Mouse (Mus musculus) hematopoietic stem cell, adult 5-6 weeks (primary cell): ENCODE data around the gene Apln. TPM values are rescaled to one million over a fixed set of nuclear protein-coding genes. Genes with fewer than 3 reads are reported as not detected.

Experiments used
- ATAC-seq, 2 experiments: fragments of 125-278 bp in 1 of 2; replicated peaks in 1 of 2; 2 replicates each; pipeline ENCODE4 v1.8.0; 2016 to 2017; ENCODE audit warnings: inconsistent platforms in 2 of 2, mild to moderate bottlenecking in 2 of 2, moderate number of reproducible peaks in 2 of 2, low read depth in 1 of 2, moderate TSS enrichment in 1 of 2; ENCODE audit not compliant: low FRiP score in 2 of 2, poor library complexity in 2 of 2, severe bottlenecking in 2 of 2, insufficient read depth in 1 of 2, low TSS enrichment in 1 of 2
- total RNA-seq: library from RNA; stranded (forward); fragments of 172-1452, 232-1000 nt; gene quantifications from 2 replicates; pipeline ENCODE4 v1.2.3, GENCODE M21; 2017

Apln gene
- total RNA-seq: 1.1 and 1.3 TPM in 2 replicates

DNA sequence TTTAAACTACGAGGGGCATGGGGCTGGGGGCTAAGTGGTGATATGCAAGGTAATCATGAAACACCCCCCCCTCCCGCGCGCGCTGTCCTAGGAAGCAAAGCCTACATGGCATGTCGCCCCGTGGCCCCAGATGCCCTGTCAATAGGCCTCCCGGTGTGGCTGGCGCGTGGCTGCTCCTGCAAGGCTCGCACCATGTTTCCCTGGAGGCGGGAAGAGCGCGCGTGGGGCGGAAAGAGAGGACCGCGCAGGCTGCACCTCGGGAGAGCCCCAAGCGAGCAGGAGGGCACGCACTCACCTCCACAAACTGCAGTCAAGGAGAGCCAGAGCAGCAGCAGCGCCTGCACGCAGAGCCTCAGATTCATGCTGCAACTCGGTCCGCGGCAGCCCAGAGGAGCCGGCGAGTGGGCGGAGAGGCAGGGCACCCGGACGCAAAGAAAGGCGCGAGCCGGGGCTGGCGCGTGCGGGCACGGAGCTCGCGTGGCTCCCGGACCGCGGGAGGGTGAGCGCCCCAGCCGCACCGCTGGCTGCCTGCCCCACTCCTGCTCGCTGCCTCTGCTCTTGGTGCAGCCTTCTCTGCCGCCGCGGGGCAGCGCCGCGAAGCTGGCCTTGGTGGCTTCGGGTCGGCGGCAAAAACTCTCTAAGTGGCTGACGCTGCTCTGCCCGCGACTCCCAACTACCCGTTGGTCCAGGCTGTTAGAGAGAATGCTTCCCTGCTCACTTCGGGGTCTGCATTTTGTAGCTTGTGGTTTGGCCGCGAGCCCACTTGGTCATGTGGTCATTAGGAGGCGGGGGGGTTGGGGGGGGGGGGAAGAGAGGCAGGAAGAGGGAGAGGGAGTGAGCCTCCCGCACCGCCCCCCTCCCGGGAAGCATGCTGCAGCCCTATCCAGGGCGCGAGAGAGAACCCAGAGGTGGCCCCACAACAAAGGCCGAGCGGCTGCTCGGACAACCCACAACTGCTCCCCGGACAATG is at the start of gene Apln:
Gene Apln (minus strand): TSS at position 710 of the 970 bp plus-strand sequence.
- peak in 1 of 2 experiments; percentile 53; a peak in 1 of 4 replicates for ATAC-seq

DNA sequence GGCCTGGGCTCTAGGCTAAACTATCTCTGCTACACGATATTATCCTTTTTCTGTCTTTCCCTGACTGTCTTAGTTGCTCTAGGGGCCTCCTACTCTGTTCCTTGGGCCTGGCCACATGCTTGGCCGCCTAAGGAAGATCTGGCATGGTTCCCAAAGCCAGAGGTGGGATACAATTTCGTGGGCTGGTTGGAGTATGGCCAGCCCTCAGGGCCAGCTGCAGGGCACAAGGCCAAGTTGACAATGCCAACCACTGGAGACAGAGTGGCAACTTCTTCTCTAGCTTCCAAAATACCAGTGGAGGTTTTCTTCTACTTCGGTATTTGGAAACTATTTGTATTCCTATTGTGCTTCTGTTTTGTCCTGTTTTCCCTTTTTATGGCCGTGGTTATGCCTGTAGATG is 47.7 kb upstream of the Apln start:
- no peak for ATAC-seq

DNA sequence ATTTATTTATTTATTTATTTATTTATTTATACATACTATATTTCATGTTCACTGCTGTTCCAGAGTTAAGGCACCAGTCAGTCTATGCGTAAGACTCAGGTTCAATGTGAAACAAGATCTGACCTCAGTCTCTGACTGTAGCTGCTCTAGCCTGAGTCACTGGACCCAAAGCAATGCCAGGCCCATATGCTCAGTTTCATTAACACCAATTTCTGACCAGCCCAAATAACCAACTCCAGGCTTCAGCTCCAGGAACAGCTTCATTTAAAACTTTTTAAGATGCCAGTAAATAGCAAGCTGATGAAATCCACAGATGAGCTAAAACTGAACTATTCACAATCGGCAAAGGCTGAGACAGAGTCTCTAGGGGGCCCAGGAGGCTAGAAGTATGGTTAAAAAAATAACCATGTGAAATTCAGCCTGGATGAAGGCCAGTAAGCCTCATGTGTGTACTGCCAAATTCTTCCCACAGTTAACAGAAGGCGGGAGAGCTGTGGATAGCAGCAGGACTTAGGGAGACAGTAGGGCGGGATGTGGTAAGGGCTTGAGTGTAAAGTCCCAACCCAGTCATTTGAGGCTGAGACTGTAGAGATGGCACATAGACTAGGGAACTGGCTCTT is 42.3 kb upstream of the Apln start:
- ATAC-seq: no peak

DNA sequence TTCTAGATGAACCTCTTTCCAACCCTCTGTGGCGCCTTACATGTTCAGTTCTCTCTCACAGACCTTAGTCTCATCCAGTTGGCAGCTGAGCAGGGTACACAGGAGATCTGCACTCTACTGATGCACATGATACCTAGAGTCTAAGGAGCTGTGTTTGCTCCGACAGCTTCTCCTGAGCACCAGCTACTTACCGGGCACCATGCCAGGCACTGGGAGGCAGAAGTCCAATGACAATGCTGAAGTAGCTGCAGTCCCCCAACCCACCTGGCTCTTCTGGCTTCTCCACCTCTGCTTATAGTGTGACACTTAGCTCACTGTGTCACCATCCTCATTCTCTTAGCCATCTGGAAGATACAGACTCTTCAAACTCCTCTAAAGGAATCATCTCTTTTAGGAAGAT is 40.0 kb upstream of the Apln start:
- ATAC-seq: no peak

DNA sequence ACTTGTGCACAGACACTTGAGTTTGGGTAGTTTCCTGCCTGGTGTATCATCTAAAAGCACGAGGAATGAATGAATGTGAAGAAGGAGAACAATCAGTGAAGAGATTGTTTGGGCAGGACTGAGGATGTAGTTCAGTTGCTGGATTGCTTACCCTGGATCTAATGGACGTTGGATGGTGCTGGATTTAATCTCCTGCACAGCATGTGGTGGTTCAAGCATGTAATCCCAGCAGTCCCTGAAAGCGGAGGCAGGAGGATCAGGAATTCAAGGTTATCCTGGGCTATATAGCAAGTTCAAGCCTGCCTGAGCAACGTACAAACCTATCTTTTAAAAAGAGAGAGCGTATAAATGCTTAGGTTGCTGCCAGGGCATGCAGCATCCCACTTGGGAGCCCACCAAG is 37.7 kb upstream of the Apln start:
- no peak for ATAC-seq

DNA sequence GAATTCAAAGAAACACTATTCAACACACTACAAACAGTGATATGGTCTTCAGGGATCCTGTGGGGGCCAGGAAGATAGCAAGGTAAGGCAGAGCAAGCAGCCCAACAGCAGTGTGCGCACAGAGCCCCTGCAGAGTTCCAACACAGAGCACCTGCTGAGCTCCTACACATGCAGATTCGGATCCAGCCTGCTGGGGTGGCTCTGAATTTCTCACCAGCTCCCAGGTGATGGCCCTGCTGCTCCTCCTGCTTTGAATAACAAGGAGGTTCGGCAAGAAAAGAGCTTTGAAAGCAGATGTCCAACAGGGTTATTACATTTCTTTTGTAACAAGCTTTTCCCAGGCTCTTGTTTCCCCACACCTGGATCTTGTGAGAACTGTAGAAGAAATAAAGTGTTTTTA is 37.3 kb upstream of the Apln start:
- ATAC-seq: no peak

DNA sequence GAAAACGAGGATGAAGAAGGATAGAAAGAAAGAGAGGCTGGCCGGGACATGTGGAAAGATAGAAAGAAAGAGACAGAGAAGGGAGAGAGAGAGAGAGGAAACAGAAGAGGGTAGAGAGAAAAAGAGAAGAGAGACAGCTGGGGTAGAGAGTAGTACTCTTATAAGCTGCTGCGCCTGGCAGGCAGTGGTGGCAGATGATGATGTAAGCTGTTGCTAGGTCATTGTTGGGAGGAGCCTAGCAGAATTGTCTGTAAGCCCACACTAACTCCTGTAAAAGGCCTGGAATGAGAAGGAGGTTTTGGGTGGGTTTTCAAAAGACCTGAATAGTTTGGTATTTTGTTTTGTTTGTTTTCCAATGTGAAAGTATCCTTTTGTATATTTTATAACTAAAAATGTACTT is 32.2 kb upstream of the Apln start:
- ATAC-seq: no peak

DNA sequence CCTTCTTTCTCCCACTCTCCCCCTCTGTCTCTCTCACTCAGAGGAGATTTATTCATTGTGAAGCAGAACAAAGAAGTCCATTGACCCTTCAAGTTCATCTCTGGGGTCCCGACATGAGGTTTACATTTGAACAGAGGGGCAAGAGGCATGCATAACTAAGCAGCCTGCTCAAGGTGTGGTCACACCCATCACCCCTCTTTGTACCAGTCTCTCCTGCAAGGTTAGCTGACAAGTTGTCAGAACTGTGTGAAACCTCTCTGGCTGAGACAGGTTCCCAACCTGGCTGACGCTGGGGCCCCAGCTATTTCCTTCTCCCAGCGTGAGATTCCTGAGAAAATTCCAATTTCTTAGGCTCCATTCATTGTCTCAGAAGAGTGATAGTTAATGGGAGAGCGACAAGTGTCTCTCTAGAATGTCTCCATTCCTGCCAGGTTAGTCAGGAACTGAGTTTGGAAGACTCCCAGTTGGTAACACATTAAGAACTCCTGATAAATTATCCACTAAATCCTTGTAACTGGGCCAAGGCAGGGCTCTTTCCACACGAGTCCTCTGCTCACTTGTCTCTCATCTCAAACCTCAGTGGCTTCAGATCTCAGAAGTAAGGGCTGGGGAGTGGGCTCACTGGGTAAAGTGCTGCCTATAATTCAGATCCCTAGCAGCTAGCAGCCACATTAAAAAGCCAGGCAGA is 29.7 kb upstream of the Apln start:
- ATAC-seq: no peak

DNA sequence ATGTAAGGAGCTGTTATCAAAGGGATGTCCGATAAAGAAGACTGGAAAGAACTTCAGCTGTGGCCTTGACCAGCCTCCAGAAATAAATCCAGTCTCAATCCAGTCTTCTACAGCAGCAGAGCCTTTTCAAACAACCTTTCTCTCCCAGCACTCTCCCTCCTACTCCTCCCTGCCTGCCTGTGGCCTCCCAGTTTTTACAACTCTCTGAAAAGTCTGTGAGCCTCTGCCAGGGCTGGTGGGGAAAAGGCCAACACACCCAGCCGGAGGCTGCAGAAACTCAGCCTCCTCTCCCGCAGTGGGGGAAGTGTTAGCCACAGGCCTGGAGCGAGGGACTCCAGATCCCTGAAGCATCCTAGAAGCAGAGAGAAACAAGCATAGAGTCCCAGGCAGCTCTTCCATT is 27.8 kb upstream of the Apln start:
- ATAC-seq: no peak

DNA sequence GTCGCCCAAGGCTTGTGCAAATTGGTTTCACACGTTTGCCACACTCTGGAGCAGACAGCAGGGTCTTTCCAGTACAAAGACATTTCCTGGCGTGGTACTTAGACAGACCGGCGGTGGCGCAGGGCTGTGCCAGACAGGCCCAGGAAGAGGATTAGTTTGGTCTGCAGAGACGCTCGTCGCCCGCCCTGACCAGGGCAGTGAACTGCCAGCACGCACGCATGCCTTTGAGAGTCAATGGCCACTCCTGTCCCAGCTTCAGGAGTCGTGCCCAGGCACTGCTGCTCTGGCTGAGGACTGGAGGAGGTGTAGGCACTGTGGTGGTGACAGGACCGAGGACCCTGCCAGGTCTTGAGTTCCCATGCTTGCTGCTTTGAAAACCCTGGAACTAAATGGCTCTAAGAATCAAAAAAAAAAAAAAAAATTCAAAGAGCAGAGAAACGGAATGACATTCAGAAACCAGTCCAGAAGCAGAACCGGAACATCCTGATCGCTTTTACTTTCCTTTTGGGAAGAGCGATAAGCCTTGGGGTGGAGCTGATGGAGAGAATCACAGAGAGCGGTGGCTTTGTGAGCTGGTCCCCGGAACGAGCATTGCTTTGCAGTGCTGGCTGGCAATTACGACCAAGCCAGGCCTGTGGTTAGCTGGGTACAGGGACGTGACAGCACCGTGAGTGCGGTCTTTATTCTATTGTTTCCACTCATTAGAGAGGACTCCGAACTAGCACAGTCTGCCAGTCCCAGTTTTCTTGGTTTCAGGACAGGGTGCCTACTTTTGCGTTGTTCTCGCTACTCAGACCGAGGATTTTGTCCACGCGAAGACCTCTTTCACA is 19.7 kb upstream of the Apln start:
- ATAC-seq: peak; percentile 82 to 88

DNA sequence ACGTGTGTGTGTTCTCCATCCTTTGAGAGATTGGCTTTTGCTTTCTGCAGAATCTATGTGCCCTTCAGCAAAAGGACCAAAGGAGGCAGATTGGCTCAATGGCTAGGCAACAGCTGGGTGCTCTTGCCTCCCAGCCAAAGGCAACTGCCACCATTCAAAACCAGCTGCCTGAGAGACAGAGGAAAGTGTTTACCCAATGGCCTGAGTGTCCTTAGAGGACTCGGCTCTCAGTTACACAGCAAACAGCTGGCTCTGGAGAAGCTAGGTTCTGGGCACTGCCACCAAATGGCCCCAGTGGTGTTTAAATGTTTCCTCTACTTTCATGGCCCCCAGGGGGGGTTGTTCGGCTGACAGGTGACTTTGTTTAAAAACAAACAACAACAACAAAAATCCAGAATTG is 19.1 kb upstream of the Apln start:
- ATAC-seq: 0 out of 4 replicates have a peak, but pooled peaks of 1 of the 2 experiments have one; percentile 22

DNA sequence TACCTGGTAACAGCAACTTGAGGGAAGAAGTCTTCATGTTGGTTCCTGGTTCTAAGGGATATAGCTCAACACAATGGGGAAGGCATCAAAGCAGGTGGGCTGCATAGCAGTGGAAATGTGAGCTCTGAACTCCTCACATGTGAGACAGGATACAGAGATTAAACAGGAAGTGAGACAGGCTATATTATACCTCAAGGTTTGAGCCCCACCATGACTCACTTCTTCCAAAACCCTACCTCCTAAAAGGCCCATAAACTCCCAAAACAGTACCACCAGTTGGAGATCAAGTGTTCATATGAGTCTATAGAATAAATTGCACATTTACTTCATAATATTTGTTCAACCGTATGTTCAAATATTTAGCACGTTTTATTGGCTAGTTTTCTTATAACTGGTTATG is 11.7 kb upstream of the Apln start:
- no peak for ATAC-seq

DNA sequence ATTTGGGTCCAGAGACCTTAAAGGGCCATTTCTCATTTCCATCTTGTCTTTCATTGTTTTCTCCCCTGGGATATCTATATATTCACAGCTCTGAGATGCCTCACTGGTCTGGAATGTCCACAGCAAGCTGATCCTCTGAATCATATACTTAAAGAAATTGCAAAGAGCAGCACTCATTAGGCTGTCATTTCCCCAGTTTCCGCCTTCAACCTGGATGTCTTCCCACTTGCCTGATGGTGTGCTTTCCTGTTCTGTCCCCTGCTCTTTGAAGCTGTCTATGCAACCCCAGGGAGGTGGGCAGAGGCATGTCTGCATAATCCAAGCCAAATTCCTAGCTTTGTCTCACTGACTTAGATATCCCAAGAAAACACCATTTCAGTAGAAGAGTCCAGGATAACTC is 9.6 kb upstream of the Apln start:
- ATAC-seq: no peak

DNA sequence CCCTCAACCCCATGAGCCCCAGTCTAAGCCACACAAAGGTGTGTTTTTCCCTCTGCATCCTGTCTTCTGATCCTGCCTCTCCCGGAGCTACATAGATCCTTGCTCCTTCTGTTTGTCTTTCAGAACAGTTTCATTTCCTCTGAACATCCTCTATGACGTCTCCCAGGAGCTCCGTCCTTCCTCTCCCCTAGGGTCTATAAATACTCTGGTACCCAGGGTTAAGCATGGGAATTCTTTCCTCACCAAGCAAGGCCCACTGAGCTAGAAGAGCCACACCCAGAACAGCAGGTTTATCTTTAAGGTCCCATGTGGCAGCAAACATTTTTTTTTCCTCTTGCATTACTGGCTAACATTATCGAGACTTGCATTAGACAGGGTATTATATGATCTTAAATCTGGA is 8.1 kb upstream of the Apln start:
- no peak for ATAC-seq

DNA sequence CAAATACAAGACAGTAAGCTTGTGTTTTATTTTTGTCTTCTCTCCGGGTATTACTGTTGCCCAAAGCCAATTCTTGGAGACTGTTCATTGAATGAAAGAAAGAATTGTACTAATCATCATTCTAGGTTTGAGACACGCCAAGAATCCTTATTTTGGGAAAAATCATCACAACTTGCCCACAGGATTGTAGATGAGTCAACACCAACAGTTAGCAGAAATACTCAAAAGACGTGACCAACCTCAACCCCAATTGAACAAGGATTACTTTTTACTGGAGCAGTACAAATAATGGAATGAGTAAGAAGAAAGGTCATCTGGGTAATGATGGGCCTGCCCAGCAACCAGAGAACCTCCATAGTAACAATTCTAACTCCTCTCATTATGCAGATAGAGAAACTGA is 5.7 kb upstream of the Apln start:
- no peak for ATAC-seq

DNA sequence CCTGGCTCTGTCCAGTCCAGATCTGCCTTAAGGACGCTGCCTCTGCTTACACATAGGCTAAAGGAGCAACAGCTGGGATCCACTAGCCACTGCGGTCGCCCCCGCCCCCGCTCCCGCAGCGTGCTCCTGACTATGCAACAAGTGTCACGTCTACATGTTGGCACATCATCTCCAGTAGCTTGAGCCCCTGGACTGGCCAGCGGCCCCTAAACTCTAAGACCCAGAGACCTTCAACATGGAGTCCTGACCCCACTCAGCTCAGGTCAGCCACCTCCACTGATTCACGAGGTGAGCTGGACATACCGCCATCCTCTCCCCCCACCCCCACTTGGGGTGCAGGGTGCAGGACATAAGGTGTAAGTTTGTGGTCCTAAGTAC is 898 bp downstream of the Apln start:
- no peak for ATAC-seq

DNA sequence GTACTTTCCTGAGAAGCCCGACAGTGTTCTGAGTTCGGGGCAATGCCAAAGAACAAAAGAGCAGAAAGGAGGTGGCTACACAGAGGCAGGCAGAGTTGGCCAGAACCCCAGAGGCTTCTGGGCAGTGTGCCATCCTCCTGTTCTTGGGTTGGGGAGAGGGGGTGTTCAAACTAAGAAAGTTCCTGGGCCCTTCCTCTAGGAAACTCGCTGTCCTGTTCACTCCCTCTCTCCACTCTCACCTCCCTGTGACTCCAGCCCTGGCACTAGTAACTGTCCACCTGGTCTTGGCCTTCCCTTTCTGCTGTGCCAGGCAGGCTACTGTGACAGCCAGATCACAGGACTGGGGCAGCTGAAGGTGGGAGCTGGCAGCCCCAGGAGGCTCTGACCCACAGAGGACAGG is 1.6 kb downstream of the Apln start:
- no peak for ATAC-seq
